Mouse (Mus musculus): Measurements from ENCODE around the gene Arhgef9.

DNA sequence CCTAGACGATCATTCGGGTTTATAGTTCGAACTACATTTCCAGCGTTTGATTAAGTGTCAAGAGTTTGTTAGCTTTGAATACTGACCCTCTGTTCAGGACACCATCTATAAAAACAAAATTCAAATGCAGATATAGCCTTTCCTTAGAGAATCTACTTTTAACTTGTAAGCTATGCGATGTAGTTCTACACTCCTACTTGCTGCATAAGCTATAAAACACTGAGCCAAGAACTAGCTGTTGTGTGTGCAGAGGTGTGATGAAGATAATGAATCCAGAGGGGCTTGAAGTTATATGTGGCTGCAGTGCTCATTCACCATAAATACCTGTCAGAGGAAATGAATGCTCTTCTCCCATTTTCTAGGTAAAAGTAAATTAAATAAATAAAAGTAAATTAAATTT is 63.2 kb downstream of the Arhgef9 start:
- TF ChIP-seq CTCF (conservative IDR thresholded peaks at IDR 0.05; ENCODE audit: low read length): no peak
- no peak for TF ChIP-seq POU5F1 (IDR thresholded peaks at IDR 0.05; ENCODE audit: borderline replicate concordance, low read length)
